Mouse (Mus musculus) layer of hippocampus, postnatal 36 days (tissue): ENCODE data around the gene Iqsec1. TPM values are rescaled to one million over a fixed set of nuclear protein-coding genes. Genes with fewer than 3 reads are reported as not detected.
"Not testable (repeated sequence)": the region's sequence is repeated elsewhere in the genome, so short reads cannot be mapped to it uniquely, and the experiment has no call there.

Source experiments
- DNase-seq, 2 experiments: peaks; one replicate each; pipeline ENCODE4 v3.0.0; 2022
- total RNA-seq, 2 experiments: library from RNA; stranded (reverse); gene quantifications; 2 replicates each; pipeline ENCODE4 v1.2.3; 2021

The Iqsec1 gene
- total RNA-seq, 2 experiments from 2014 or later, result 243 to 261 TPM

DNA sequence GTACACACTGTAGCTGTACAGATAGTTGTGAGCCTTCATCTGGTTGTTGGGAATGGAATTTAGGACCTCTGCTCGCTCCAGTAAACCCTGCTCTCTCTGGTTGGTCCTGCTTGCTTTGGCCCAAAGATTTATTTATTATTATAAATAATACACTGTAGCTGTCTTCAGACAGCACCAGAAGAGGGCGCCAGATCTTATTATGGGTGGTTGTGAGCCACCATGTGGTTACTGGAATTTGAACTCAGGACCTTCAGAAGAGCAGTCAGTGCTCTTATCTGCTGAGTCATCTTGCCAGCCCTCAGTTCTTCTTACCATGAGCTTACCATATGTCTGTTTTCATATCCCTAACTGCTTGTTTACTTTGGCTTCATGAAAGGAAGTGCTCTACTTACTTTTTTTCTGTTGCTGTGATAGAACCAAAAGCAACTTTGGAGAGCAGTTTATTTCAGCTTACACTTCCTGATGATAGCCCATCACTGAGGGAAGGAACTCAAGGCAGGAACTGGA, 332.1 kb downstream of the Iqsec1 start:
- DNase-seq, result not testable (repeated sequence)

DNA sequence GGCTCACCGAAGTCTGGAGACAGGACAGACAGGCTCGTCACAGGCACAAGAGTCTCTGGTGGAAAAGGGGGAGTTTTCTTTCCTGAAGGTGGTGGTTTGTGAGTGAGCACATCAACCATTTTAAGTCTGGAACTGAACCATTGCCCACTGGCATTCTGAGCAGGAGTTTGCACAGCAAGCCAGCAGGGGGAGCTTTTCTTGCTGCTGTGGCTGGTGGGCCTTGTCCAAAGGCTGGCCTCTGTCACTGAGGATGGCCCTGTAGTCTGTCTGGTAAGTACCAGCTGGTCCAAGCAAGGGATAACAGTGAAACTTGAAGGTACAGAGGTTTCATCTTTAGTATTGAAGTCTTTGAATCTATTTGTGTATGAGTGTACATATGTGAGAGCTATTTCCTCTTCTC, 334.7 kb downstream of the Iqsec1 start:
- no peak for DNase-seq

DNA sequence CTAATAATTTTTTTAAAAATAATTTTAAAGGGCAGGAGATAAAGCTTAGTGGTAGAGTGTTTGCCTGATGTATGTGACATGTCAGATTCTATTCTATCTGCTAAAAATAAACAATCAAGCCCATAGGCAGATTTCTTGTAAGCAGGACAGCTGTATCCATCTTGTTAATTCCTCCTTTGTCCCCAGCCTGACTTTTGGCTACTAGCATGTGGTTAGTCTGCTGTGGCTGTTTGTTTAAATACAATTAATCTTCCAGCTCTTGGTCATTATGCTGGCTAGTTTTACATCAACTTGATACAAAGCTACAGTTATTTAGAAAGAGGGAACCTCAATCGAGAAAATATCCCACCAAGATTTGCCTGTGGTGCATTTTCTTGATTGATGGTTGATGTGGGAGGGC, 337.9 kb downstream of the Iqsec1 start:
- no peak for DNase-seq

DNA sequence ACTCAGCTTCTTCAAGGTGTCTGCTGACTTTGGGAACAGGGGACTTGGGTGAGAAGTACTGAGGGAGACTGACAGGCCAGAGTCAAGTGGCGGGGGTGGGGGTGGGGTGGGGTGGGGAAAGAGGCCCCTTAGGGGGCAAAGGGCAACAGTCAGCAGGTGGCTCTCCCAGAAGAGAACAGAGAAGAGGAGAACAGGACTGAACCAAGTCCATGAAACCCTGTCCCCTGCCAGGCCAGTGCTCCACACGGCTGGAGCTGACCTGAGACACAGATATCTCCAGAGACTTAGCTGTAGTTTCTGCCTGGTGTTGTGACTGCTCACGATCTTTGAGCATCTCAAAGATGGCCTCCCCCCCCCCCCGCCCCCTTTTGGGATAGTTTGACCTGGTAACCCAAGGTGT, 339.2 kb downstream of the Iqsec1 start:
- DNase-seq, result no peak

DNA sequence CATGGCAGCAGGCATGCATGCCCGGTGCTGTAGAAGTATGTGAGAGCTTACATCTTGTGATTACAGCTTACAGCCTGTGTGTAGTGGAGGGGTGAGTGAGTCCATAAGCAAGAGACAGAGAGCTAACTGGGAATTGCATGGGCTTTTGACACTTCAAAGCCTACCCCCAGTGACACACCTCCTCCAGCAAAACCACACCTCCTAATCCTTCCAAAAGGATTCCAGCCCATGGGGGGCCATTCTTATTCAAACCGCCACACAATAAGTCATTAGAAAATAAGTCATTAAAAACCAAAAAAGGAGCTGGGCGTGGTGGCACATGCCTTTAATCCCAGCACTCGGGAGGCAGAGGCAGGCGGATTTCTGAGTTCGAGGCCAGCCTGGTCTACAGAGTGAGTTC, 340.1 kb downstream of the Iqsec1 start:
- no peak for DNase-seq

DNA sequence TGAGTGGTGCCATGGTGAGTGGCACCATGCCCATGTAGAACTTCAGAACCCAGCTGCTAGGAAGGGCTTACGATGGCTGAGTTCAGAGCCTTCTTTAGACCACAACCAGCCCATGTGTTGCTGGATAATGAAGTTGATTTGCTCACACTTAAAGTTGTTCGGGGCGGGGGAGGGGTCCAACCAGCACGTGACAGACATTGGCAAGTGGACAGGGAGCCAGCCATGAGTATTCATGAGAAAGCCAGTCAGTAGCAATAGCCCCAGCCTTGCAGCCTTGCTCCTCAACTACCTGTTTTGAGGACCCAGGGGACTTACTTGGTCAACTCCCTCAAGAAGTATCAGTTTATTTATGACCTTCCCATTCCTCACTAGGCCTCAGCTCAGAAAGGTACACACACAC, 343.5 kb downstream of the Iqsec1 start:
- no peak for DNase-seq

DNA sequence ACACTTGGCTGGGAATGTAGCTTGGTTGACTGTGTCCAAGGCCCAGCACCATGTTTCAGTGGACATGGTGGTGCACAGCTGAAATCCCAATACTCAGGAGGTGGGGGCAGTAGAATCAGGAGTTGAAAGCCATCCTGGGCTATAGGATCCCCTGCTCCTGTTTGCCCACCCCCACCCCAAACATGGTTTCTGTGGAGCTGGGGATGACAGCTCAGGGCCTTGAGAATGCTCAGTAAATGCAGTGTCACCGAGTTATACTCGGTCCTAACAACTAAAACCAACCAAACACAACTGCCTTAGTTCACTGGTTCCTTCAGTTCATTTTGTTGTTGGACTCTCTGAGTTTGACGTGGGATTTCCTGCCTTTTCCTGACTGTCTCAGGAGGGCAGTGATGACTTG, 345.4 kb downstream of the Iqsec1 start:
- DNase-seq, result no peak

DNA sequence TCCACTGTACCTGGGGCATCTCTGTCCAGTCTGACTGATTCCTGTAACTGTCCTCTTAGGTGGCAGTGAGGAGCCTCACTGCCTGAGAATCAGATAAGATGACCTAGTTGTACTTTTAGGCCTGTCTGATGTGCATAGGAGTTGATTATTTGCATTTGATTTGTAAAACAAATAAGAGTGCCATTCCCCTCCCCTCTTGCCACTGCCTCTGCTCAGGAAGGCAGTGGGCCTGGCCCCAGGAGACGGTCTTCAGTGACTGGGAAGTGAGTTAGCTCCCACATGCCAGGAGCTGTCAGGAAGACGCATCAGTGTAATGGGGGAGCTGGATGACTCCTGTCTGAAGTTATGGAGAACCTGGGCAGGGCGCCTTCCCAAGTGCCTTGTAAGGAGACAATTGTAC, 352.9 kb downstream of the Iqsec1 start:
- no peak for DNase-seq

DNA sequence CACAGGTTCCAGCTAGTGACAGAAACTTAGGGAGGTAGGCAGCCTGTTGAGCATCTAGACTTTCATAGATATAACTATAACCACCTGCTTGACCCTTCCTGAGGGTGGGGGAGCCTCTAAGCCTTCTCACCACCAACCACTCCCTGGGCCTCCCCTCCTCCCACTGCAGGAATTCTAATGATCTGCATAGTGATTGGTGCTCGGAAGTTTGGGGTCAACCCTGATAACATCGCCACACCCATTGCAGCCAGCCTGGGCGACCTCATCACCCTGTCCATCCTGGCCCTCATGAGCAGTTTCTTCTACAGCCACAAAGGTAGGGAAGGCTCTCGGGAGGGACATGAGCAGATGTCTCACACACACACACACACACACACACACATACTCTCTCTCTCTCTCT, 353.4 kb downstream of the Iqsec1 start:
- DNase-seq, result no peak

DNA sequence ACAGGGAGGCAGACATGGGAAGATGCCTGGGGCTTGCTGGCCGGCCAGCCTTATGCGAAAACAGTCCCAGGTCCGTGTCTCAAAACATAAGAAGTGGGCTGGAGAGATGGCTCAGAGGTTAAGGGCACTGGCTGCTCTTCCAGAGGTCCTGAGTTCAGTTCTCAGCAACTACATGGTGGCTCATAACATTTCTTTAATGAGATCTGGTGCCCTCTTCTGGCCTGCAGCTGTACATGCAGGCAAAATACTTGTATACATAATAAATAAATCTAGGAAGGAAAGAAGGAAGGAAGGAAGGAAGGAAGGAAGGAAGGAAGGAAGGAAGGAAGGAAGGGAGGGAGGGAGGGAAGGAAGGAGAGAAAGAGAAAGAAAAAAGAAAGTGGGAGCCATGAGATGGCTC, 356.0 kb downstream of the Iqsec1 start:
- DNase-seq, result not testable (repeated sequence)

DNA sequence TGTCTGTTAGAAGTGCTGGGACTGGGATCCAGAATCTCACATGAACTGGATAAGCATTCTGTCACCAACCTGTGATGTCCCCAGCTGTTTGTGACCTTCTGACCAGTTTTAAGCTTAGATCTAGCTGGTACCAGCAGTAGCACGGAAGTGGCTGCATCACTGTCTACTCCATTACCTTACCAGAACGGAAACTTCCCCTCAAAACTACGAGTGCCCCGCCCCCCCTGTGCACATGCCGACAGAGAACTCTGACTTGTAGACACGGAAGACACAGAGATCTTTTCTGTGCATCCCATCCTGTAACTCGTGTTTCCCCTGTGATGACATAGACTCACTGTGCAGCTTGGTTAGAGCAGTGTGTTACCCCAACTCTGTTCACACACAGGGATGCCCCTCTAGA, 358.1 kb downstream of the Iqsec1 start:
- no peak for DNase-seq

DNA sequence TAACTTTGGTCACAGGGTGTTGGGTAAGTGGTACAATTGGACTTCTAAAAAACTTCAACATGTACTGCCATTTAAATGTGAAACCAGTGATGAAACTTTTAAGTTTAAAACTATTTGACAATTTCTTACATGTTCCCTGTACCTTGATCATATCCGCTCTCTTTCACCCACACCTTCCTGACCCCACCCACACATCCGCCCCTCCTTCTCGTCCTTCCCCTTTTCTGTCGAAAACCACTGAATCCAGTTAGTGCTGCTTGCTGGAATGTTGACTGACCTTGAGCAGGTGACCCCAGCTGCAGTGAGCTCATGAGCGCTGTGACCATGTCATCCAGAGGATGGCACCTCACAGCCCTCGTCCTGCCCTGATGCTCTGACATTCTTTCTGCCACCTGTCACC, 359.0 kb downstream of the Iqsec1 start:
- no peak for DNase-seq

DNA sequence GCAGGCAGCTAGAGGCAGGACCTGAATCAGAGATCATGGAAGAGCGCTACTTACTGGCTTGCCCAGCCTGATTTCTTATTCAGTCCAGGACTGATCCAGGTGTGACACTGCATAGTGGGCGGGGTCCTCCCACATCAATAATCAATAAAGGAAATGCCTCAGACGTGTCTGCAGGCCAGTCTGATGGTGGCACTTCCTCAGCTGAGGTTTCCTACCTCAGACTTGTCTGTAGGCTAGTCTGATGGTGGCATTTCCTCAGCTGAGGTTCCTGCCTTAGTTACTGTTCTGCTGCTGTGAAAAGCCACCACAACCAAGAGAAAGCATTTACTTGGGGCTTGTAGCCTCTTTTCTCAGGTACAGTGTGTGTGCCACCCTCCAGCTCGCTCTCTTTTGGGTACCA, 360.9 kb downstream of the Iqsec1 start:
- DNase-seq, result no peak

DNA sequence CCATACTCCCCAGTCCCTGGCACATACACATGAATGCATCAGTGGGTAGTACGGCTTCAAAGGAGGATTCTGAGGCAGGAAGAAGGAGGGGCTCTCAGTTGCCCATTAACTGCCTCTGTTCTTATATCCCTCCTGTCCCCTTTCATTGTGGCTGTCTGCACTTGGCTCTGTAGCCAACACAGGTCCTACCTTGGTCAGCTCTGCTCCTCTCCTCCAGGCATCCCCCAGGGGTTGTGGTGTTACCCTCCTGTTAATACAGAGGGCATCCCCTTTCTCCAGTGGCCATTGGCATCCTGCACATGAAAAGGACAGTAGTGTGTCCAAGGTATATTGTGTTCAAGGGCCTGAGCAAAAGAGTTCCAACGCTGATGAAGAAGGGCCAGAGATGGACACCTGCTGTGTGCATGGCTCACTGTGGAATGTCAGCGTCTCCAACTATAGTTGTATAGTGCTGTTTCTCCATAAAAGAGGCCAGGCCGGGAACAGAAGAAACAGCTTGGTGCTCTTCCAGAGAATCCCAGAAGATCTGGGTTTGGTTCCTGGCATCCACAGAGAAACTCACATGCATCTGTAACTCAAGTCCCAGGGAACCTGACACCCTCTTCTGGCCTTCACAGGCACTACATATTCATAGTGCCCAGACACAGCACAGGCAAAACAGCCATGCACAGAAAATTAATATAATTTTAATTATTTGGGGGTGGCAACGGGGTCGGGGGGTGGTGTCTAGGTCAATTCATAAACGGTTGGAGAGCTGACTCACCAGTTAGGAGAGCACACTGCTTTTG, 363.1 kb downstream of the Iqsec1 start:
- DNase-seq, result no peak

DNA sequence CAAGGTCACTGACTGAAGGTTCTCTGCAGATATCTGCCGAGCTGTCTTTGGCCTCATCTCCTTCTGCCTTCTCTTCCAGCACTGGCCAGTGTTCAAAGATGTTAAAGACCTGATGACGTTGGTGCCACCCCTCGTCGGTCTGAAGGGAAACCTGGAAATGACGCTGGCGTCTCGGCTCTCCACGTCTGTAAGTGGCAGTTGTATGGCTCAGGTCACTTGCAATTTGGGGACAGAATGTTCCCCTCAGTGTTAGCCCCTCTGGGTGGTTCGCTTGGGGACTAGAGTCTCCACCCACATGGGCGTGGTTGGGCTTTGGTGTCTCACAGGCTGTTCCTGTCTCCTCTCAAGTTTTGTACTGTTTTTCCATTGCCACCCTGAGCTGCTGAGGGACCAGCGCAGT, 363.8 kb downstream of the Iqsec1 start:
- no peak for DNase-seq

DNA sequence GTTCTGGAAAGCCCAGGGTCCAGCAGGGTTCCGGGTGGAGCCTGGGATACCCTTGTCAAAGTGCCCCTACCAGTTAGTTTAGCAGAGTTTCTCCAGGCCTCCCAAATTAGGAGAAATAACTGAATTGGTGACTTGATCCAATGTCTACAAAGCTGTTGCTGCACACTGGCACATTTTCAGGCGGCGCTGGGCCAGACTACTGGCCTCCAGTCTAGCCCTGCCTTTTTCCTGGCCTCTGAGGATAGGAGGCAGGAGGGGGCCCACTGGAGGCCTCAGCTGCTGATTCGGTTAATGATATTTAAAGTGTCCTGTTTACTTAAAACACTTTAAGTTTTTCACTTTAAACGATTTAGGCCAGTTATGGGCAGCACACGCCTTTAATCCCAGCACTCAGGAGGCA, 364.3 kb downstream of the Iqsec1 start:
- DNase-seq, result peak in 1 of 2 experiments; percentile 37

DNA sequence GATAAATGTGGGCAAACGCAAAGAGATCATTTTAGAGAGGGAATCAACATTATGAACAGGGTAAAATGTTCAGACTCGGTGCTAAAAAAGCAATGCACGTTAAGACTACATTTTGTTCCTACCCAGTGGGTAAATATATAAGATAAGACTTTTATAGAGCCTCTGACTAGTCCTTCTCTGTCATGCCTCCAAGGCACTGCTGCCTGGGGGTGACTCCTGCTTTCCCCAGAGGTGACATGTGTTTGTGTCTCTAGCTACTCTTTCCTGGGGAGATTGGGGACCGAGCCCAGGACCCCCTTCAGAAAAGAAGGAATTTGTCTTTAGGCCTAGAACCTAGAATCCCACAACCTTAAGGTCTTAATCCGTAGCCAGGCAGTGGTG, 365.0 kb downstream of the Iqsec1 start:
- DNase-seq, result no peak

DNA sequence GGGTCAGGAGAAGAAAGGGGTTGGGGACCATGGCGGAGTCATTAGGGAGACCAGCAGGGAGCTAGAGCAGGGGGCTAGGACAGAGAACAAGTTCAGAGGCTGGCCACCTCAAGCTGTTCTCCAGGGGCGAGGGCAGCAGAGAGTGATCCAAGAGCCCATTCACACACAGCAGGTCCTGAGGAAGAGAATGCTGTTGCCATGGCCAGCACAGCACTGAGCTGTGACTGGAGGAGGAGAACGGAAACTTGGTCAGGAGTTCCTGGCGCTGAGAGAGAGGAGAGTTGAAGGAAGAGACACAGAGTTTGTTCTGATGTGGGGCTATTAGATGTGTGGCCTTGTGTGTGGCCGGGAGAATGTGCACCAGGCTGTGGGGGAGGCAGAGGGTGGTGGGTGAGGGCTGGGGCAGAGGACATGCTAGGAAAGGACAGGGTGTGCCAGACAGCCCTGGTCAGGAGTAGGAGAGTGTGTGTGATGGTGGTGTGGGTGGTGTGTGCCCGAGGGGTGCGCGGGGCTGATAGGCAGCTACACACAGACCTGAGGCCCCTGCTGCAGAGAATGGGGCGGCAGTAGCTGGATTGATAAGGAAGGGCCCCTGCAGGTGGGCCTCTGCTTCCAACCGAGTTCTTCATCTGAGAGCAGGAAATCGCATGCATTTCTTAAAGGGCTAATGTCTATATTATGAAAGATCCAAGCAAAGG, 365.6 kb downstream of the Iqsec1 start:
- DNase-seq, result no peak

DNA sequence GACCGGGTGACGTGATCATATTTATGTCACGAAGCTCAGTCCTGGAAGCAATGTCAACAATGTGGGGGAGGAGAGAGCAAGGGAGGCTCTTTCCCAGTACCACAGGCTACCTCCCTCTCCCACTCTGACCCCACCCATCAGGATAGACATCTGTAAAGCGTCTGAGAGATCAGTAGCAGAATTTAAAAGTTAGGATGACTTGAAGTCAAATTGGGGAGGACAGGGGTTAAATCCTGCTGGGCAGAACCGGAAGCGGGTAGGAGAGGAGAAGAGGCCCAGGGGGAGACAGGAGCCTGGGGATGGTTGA, 366.9 kb downstream of the Iqsec1 start:
- DNase-seq, result no peak

DNA sequence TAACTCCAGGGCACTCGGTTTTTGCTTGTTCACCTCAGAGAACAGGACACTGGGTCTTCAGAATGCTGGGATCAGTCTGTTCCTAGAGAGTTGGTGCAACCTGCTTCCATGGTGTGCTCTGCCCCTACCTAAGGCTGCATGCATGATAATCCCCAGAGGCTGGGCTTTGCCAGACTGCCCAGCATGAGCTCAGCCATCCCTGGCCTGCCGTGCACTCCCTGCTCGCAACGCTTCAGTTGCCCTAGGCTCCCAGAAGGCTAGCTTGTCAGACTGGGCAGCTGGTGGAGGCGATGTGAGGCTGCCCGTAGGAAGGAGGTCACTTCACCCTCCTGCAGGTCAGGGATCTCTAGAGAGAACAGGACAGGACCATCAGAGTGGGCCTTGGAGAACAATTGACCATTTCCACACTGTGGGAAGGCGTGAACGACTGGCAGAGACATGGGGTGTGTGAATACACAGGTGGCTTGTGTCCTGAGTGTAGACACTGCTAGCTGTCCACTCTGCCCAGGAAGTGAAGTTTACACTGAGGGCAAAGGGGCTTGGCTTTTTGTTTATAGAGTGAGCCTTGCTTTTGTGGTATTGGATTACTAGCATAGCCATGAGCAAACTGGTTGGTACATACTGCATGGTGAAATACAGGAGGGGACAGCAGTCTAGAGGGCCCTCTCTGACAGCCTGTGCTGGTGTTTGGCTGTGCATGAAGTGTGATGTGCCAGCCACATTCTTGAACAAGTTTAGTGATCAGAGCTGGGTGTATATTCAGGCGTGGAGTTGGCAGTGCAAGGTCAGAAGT, 367.5 kb downstream of the Iqsec1 start:
- no peak for DNase-seq

DNA sequence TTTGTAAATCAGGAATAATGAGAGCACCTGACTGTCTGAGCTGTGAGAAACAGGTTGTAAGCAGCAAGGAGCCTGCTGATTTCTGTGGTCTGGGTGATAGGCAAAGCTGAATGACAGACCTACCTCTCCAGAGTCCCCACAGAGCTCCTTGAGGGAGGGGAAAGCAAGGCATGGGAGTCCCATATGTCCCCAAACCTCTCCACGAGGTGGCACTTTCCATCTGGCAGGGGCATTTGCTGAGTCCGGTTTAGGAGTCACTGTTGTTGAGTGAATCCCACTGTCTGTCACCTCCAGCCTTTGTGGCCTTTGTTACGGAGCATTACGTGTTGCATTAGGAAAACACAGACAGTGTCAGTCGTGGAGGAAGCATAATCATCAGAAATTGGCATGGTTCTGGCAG, 368.5 kb downstream of the Iqsec1 start:
- DNase-seq, result no peak

DNA sequence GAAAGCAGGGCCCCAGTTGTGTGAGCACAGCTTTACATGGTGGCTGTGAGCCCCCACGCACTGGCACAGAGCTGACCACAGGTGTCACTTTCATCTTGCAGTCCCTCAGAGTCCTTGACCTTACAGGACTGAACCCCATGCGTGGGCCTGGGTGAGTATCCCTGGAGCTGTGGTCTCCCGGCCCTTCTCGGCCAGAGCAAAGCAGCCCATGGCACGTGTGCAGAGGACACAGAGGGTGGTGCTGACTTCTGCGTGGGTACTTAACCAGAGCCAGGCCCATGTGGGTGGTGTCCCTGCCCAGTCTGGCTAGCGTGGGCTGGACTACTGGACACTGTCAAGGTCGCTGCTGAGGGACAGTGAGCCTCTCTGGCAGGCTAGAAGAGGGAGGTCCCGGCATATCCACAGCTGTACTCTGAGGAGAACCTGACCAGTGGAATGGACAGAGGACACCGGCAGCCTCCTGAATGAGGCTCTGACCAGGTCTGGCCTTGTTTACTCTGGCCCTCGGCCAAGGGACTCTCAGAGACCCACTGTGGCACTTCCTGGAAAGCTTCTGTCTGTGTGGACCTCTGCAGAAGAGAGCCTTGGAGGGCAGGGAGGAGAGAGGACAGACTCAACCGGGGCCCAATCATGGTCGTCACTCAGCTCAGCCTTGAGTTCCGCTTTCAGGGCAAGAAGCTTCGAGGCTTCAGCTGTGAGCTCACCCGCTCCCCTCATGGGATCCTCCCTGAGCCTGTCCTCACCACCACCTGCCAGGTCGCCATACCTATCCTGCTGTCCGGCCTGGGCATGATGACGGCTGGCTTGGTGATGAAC, 369.5 kb downstream of the Iqsec1 start:
- no peak for DNase-seq

DNA sequence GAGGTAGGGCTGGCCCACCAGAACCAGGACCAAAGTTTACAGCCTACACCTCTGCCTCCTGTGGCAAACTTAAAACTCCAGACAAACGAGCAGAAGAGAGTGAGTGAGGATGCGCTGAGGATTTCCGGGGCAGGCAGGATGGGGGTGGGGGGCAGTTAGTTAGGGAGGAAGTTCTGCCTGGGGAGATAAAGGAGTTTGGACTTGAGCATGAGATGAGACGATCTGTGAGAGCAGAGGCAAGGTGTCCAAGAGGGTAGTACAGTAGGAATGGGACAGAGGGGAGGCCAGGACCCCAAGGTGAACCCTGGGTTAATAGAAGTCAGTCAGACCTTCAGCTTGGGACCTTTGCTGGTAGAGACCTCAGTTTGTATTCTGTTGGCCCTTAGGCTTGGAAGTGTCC, 370.2 kb downstream of the Iqsec1 start:
- DNase-seq, result no peak
